Mouse (Mus musculus) forebrain, postnatal 0 days (tissue): ENCODE measurements at regions not wholly inside any gene's neighbourhood (a gene's known extent, or its start where the extent isn't known, plus 50 kb on each side); places are given as distances from the start of the nearest gene placed in this dataset.

Source experiments
- ATAC-seq: fragments of 200-750 bp; cut with Nextera tagmentation; 2 replicates; pipeline ENCODE4 v1.8.0; 2017; ENCODE audit warnings: mild to moderate bottlenecking, moderate library complexity
- DNase-seq: peaks from one replicate; pipeline ENCODE4 v3.0.0-alpha.2; 2015
- H3K27ac ChIP-seq: fragments of 300-500 bp; sonication (generic); 2 replicates; pipeline ENCODE4 v1.5.1; 2014; ENCODE audit warnings: low read depth, mild to moderate bottlenecking, antibody characterized with exemption, low read length, moderate library complexity, mixed read lengths
- H3K27me3 ChIP-seq: fragments of 300-500 bp; sonication (generic); 2 replicates; pipeline ENCODE4 v1.6.1; 2014; ENCODE audit warnings: mild to moderate bottlenecking, low read length, mixed read lengths; ENCODE audit not compliant: insufficient read depth
- H3K36me3 ChIP-seq: fragments of 300-500 bp; sonication (generic); 2 replicates; pipeline ENCODE4 v1.6.1; 2014; ENCODE audit warnings: mild to moderate bottlenecking, moderate library complexity; ENCODE audit not compliant: insufficient read depth
- H3K4me1 ChIP-seq: fragments of 300-500 bp; sonication (generic); 2 replicates; pipeline ENCODE4 v1.6.1; 2014; ENCODE audit warnings: antibody characterized with exemption; ENCODE audit not compliant: insufficient read depth
- H3K4me2 ChIP-seq: fragments of 300-500 bp; sonication (generic); 2 replicates; pipeline ENCODE4 v1.6.1; 2014; ENCODE audit warnings: low read depth, mild to moderate bottlenecking, moderate library complexity
- H3K4me3 ChIP-seq: fragments of 300-500 bp; sonication (generic); 2 replicates; pipeline ENCODE4 v1.5.1; 2014; ENCODE audit warnings: low read depth, low read length, mixed read lengths
- H3K9ac ChIP-seq: fragments of 300-500 bp; sonication (generic); 2 replicates; pipeline ENCODE4 v1.6.1; 2014; ENCODE audit warnings: mild to moderate bottlenecking
- H3K9me3 ChIP-seq: fragments of 300-500 bp; sonication (generic); 2 replicates; pipeline ENCODE4 v1.6.1; 2016; ENCODE audit warnings: low read length
- CTCF ChIP-seq: sonication (generic); IDR thresholded peaks from 2 replicates; pipeline ENCODE4 v1.5.1; 2016; ENCODE audit warnings: antibody characterized with exemption, control low read depth, low read depth
- WGBS: fragments of 180-500 bp; shearing (Covaris S2); extraction: QIAGEN DNeasy Blood & Tissue Kit; methylation state at CpG from one replicate; pipeline ENCODE4 v1.1.7; 2014; 5-methylcytosine and 5-hydroxymethylcytosine counted together

DNA sequence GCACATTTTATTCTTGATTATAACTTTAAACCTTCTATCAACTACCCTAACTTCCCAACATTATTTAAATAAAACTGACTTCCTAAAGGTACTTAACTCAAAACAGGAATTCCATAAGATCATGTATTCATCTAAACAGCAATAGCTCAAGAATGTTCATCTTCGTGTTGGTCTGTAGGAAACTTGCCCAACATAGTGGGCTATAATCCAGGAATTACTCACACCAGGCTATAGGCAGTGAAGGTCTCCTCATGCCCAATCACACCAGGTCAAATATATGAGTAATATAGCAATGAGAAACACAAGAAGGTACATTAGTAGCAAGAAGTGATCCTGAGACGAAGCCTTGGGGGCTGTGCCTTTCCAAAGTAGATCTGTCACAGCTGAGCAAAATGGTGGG lies 128.1 kb upstream of the Npsr1 start:
- H3K27me3 ChIP-seq = no peaks in the 10 kb centered on the region

DNA sequence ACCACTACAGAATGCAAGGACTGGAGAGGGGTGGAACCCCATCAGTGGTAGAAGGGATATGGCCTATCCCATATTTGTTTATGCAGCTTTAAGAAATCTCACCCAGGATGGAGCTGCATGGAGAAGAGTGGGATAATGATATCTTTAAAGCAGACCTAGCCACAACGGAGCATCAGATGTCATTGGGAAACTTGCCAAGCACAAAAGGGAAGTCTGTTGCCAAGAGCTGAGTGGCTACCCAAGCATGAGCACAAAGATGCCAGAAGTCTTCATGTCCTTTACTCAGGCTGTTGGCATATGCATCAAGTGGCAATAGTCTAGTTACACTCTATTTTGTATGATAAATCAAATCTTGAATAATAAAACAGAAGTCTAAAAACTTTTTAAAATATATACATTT lies 124.6 kb upstream of the Npsr1 start:
- Histone ChIP-seq H3K9me3 (no peaks in the 10 kb centered on the region), H3K9ac (no peak overlapping the region), H3K4me1 (no peaks in the 10 kb centered on the region), H3K36me3 (no peaks in the 10 kb centered on the region), H3K4me2 (no peak overlapping the region), H3K4me3 (no peak overlapping the region), H3K27me3 (no peaks in the 10 kb centered on the region), H3K27ac (no peak overlapping the region)
- ATAC-seq (no peak), DNase-seq (no peak)
- WGBS = 34% methylated on average over 1 of the region's 1 CpGs
- TF ChIP-seq CTCF = no peak

More for the DNA sequence above, 128.1 kb upstream of the Npsr1 start:
- Histone ChIP-seq H3K4me2 (no peak overlapping the region), H3K27ac (no peak overlapping the region), H3K9ac (no peak overlapping the region), H3K4me3 (no peak overlapping the region), H3K9me3 (no peaks in the 10 kb centered on the region), H3K36me3 (no peaks in the 10 kb centered on the region), H3K4me1 (no peaks in the 10 kb centered on the region)
- no peak for DNase-seq
- no peak for TF ChIP-seq CTCF
- ATAC-seq = no peak
- WGBS = 77% methylated on average over 2 of the region's 2 CpGs

DNA sequence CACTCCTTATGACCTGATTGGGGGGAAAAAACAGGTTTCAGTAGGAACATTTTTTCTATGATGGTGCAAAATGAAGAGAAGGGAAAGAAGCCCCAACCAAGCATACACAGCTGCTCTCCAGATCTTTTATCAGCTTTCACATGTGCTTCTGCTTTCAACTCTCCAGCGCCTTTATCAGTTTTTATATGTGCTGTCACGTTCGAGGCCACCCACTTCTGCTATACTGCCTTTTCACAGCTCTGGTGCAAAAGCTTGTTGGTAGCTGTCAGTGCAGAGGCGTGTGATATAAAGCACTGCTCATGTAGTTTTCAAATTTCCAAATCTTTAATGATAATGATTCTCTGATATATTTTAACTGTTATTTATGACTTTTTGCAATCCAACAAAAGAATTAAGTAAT lies 120.2 kb upstream of the Npsr1 start:
- no peak for ATAC-seq
- H3K27me3 ChIP-seq = no peaks in the 10 kb centered on the region
- WGBS = 79% methylated on average over 4 of the region's 4 CpGs
- DNase-seq = no peak
- TF ChIP-seq CTCF = no peak
- H3K27ac ChIP-seq = no peak overlapping the region
- H3K4me1 ChIP-seq = no peaks in the 10 kb centered on the region
- H3K9me3 ChIP-seq = no peaks in the 10 kb centered on the region
- H3K9ac ChIP-seq = no peak overlapping the region
- no peak overlapping the region for H3K4me2 ChIP-seq
- no peaks in the 10 kb centered on the region for H3K36me3 ChIP-seq
- H3K4me3 ChIP-seq = no peak overlapping the region

DNA sequence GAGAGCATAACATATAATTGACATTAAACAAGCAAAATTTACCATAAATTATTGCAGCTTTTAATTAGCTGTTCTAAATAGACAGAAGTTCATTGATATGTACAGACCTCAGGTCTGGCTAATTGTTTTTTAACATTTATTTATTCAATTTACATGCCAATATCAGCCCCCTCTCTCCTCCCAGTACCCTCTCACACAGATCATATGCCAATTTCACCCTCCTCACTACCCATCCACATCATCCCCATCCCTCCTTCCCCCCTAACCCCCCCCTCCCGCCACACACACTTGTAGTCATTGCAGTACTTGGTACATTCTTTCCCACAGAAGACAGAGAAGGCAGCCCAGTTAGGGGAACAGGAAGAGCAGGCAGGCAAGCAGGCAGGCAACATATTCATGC lies 91.4 kb upstream of the Npsr1 start:
- Histone ChIP-seq H3K4me1 (no peaks in the 10 kb centered on the region), H3K27me3 (no peaks in the 10 kb centered on the region), H3K27ac (no peak overlapping the region), H3K36me3 (no peaks in the 10 kb centered on the region), H3K9me3 (no peaks in the 10 kb centered on the region), H3K4me3 (no peak overlapping the region), H3K4me2 (no peak overlapping the region), H3K9ac (no peak overlapping the region)
- DNase-seq (no peak), ATAC-seq (no peak)
- no peak for TF ChIP-seq CTCF
- 68% methylated on average over 1 of the region's 1 CpGs for whole genome bisulfite sequencing

DNA sequence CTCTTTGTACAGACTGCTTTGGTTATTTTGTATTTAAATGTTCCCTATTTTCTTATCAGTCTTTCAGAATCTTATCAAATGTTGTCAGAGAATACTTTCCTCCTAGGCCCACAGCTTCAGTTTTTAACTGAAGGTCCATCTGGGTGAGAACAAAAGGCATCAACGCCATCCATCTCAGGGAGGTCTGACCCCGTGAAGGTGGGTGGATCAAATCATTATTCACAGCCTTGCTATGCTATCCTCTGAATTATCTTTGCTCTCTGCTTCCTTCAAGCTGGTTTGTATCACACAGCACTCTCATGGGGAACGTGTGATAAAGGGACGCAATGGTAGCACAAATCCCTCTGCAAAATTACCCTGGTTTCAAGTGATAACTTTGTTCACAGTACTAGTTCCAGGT lies 59.5 kb upstream of the Npsr1 start:
- H3K27me3 ChIP-seq = no peaks in the 10 kb centered on the region
- H3K36me3 ChIP-seq = no peaks in the 10 kb centered on the region
- 77% methylated on average over 4 of the region's 4 CpGs for WGBS
- H3K4me2 ChIP-seq = no peak overlapping the region
- ATAC-seq (no peak), DNase-seq (no peak)
- no peak overlapping the region for H3K27ac ChIP-seq
- H3K4me1 ChIP-seq = no peaks in the 10 kb centered on the region
- no peak for TF ChIP-seq CTCF
- H3K4me3 ChIP-seq = no peak overlapping the region
- no peaks in the 10 kb centered on the region for H3K9me3 ChIP-seq
- H3K9ac ChIP-seq = no peak overlapping the region
